Mouse (Mus musculus): ENCODE measurements around the gene Cpa4. TPM values are rescaled to one million over a fixed set of nuclear protein-coding genes. Genes with fewer than 3 reads are reported as not detected.

Cpa4 gene
- total and polyA plus RNA-seq, 3 experiments, result not detected

DNA sequence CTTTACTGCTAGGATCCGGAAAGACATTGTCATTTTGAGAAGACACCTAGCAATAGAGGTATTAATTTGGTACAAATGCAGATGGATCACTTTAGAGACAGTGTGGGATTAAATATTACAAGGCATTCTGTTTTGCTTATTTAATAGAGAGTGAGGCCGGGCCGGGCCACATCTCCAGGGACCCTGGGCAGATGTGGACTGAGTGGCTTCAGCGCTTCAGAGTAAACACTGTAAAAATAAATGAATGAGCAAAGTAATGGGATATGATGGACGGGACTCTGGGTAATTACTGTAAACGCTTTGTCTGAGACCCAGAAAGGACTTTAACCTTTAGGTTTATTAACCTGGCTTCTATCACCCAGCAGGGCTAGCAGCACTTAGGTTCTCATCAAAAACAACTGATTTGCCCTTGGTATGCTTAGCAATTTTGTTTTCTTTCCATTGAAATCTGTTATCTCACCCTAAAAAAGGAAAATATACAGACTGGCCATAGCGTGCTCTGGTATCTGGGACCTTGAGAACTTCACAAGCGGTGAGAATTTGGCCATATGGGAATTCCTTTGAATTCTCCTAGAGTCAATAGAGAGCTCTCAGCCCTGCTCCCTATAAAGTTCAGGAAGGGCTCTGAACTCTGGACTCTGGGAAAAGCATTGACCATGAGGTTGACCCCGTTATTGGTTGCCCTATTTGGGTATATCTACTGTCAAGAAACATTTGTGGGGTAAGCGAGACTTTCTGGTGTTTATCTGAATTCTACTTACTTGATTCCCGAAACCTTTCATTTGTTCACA lies 27.0 kb upstream of the Cpa4 start, which contains the start of gene Cpa2:
Cpa2 (plus strand) TSS at position 574 of the 791 bp plus-strand sequence.
- H3K9ac ChIP-seq (ENCODE audit: insufficient read depth, low read depth), result no peak within 1 kb of the TSS
- H3K27me3 ChIP-seq (replicated peaks), result no peaks in the 10 kb centered on the region
- no peak for TF ChIP-seq MAX (IDR thresholded peaks at IDR 0.05; ENCODE audit: low read length)
- no peak for TF ChIP-seq BHLHE40 (IDR thresholded peaks at IDR 0.05; ENCODE audit: low read depth, low read length)
- no peak for TF ChIP-seq MEF2A (IDR thresholded peaks at IDR 0.05; ENCODE audit: borderline replicate concordance, low read depth, low read length)
- TF ChIP-seq RCOR1 (conservative IDR thresholded peaks at IDR 0.05; ENCODE audit: low read depth, low read length), result no peak
- TF ChIP-seq JUND (conservative IDR thresholded peaks at IDR 0.05; ENCODE audit: low read depth, low read length), result no peak
- no peak for TF ChIP-seq ZKSCAN1 (IDR thresholded peaks at IDR 0.05; ENCODE audit: borderline replicate concordance, low read depth, low read length)
- no peak for TF ChIP-seq GABPA (IDR thresholded peaks at IDR 0.05; ENCODE audit: insufficient replicate concordance, low read depth, low read length)
- no peak for TF ChIP-seq PAX5 (IDR thresholded peaks at IDR 0.05; ENCODE audit: low read length)
- TF ChIP-seq NELFE (IDR thresholded peaks at IDR 0.05; ENCODE audit: low read depth, low read length), result no peak
- TF ChIP-seq MAZ (IDR thresholded peaks at IDR 0.05; ENCODE audit: low read depth, low read length), result no peak
- no peak for TF ChIP-seq HCFC1 (IDR thresholded peaks at IDR 0.05; ENCODE audit: low read depth, low read length)
- no peak for TF ChIP-seq EP300 (IDR thresholded peaks at IDR 0.05; ENCODE audit: low read length)
- no peak for TF ChIP-seq MXI1 (IDR thresholded peaks at IDR 0.05; ENCODE audit: low read depth, low read length)
- no peaks in the 10 kb centered on the region for H3K9me3 ChIP-seq (replicated peaks; ENCODE audit: low read length)
- H3K36me3 ChIP-seq (replicated peaks in 1 of 2; ENCODE audit: control insufficient read depth in 1 of 2, insufficient read depth in 1 of 2, low read length in 1 of 2), result no peaks in the 10 kb centered on the region
- no peak within 1 kb of the TSS for H3K4me3 ChIP-seq (replicated peaks in 1 of 3; ENCODE audit: low read depth in 2 of 3, low read length in 2 of 3, poor library complexity in 1 of 3)
- H3K27ac ChIP-seq (ENCODE audit: insufficient read depth, low read depth), result no peak within 1 kb of the TSS
- H3K4me1 ChIP-seq (ENCODE audit: control insufficient read depth in 1 of 2, insufficient read depth in 2 of 2), result no peaks in the 10 kb centered on the region
- no peak within 1 kb of the TSS for H3K4me2 ChIP-seq (ENCODE audit: insufficient read depth, low read depth, poor library complexity, severe bottlenecking)
- dilution Hi-C loops (cut with MboI; ENCODE audit: extremely low pct_ligation_motif_present, extremely low pct_unique_long_range_greater_than_20kb, low sequenced_read_pairs) (no loop called here), in situ Hi-C loops (cut with MboI; ENCODE audit: low pct_ligation_motif_present, low pct_unique_long_range_greater_than_20kb, low sequenced_read_pairs) (no loop called here)
- no peaks in the 10 kb centered on the region for H3K79me2 ChIP-seq (replicated peaks; ENCODE audit: control insufficient read depth, extremely low read depth, insufficient read depth, poor library complexity, severe bottlenecking)
- DNase-seq (ENCODE audit: extremely low read depth), result no peak

GRCm38 (mm10) chr6:30542277-30542676 lies 25.9 kb upstream of the Cpa4 start:
- H3K79me2 ChIP-seq (replicated peaks; ENCODE audit: control insufficient read depth, extremely low read depth, insufficient read depth, poor library complexity, severe bottlenecking), result no peaks in the 10 kb centered on the region
- no peak for DNase-seq (ENCODE audit: extremely low read depth)
- H3K27me3 ChIP-seq (replicated peaks), result no peaks in the 10 kb centered on the region
- no peak overlapping the region for H3K27ac ChIP-seq (ENCODE audit: insufficient read depth, low read depth)
- 0 out of 4 replicates have a peak, but pooled peaks cover 0 to 3% of the 10 kb centered on the region in 2 experiments for H3K4me1 ChIP-seq (ENCODE audit: control insufficient read depth in 1 of 2, insufficient read depth in 2 of 2)
- no peaks in the 10 kb centered on the region for H3K9me3 ChIP-seq (replicated peaks; ENCODE audit: low read length)
- H3K36me3 ChIP-seq (replicated peaks in 1 of 2; ENCODE audit: control insufficient read depth in 1 of 2, insufficient read depth in 1 of 2, low read length in 1 of 2), result no peaks in the 10 kb centered on the region
- in situ Hi-C loops (cut with MboI; ENCODE audit: low pct_ligation_motif_present, low pct_unique_long_range_greater_than_20kb, low sequenced_read_pairs), result no loop called here
- no peak overlapping the region for H3K9ac ChIP-seq (ENCODE audit: insufficient read depth, low read depth)
- no peak overlapping the region for H3K4me2 ChIP-seq (ENCODE audit: insufficient read depth, low read depth, poor library complexity, severe bottlenecking)
- dilution Hi-C loops (cut with MboI; ENCODE audit: extremely low pct_ligation_motif_present, extremely low pct_unique_long_range_greater_than_20kb, low sequenced_read_pairs), result no loop called here
- no peak overlapping the region for H3K4me3 ChIP-seq (replicated peaks in 1 of 3; ENCODE audit: low read depth in 2 of 3, low read length in 2 of 3, poor library complexity in 1 of 3)
- TF ChIP-seq CHD1 (IDR thresholded peaks at IDR 0.05; ENCODE audit: low read depth, low read length), result no peak
- TF ChIP-seq ZMIZ1 (IDR thresholded peaks at IDR 0.05; ENCODE audit: low read depth, low read length), result no peak
- TF ChIP-seq SIN3A (IDR thresholded peaks at IDR 0.05; ENCODE audit: low read length), result no peak
- no peak for TF ChIP-seq RAD21 (IDR thresholded peaks at IDR 0.05; ENCODE audit: low read depth, low read length)
- no peak for TF ChIP-seq SMC3 (IDR thresholded peaks at IDR 0.05; ENCODE audit: low read depth, low read length)
- no peak for TF ChIP-seq MYC (IDR thresholded peaks at IDR 0.05; ENCODE audit: low read depth, low read length)
- no peak for TF ChIP-seq JUND (conservative IDR thresholded peaks at IDR 0.05; ENCODE audit: low read depth, low read length)
- TF ChIP-seq HCFC1 (IDR thresholded peaks at IDR 0.05; ENCODE audit: low read depth, low read length), result no peak
- TF ChIP-seq ZKSCAN1 (IDR thresholded peaks at IDR 0.05; ENCODE audit: borderline replicate concordance, low read depth, low read length), result no peak
- no peak for TF ChIP-seq BHLHE40 (IDR thresholded peaks at IDR 0.05; ENCODE audit: low read depth, low read length)
- TF ChIP-seq ZC3H11A (IDR thresholded peaks at IDR 0.05; ENCODE audit: low read depth, low read length), result no peak
- no peak for TF ChIP-seq IRF4 (IDR thresholded peaks at IDR 0.05; ENCODE audit: low read depth, low read length)
- TF ChIP-seq CHD2 (IDR thresholded peaks at IDR 0.05; ENCODE audit: low read length), result no peak
- no peak for TF ChIP-seq CTCF (conservative IDR thresholded peaks at IDR 0.05 in 1 of 2, IDR thresholded peaks at IDR 0.05 in 1 of 2; ENCODE audit: low read depth in 2 of 2, low read length in 2 of 2)
- TF ChIP-seq GABPA (IDR thresholded peaks at IDR 0.05; ENCODE audit: insufficient replicate concordance, low read depth, low read length), result no peak
- TF ChIP-seq USF2 (conservative IDR thresholded peaks at IDR 0.05; ENCODE audit: low read depth, low read length), result no peak
- no peak for TF ChIP-seq ELF1 (IDR thresholded peaks at IDR 0.05; ENCODE audit: low read depth, low read length)
- no peak for TF ChIP-seq TCF12 (IDR thresholded peaks at IDR 0.05; ENCODE audit: low read depth, low read length)
